Mouse (Mus musculus): Measurements from ENCODE around the gene Vgll4. TPM values are rescaled to one million over a fixed set of nuclear protein-coding genes. Genes with fewer than 3 reads are reported as not detected.

Gene Vgll4
- polyA plus RNA-seq, 1 experiment from 2014 or later, result 14.7 TPM

GRCm38 (mm10) chr6:114833058-114833685, 136.6 kb downstream of the Vgll4 start:
- Histone ChIP-seq H3K27me3 (ENCODE audit: insufficient read depth, low read length) (no peaks in the 10 kb centered on the region), H3K27ac (ENCODE audit: low read depth) (no peak overlapping the region), H3K9me3 (ENCODE audit: low read length) (no peaks in the 10 kb centered on the region), H3K4me3 (ENCODE audit: low read depth, low read length) (no peak overlapping the region), H3K4me1 (ENCODE audit: insufficient read depth) (peaks cover 18% of the 10 kb centered on the region), H3K9ac (replicated peaks) (no peak overlapping the region), H3K4me2 (ENCODE audit: low read depth, low read length) (no peak overlapping the region), H3K36me3 (replicated peaks; ENCODE audit: insufficient read depth, low read length) (no peaks in the 10 kb centered on the region)
- DNase-seq (no peak), ATAC-seq (no peak)
- TF ChIP-seq EP300 (IDR thresholded peaks at IDR 0.05; ENCODE audit: low read depth), result no peak
- TF ChIP-seq CTCF (IDR thresholded peaks at IDR 0.05; ENCODE audit: low read depth), result no peak
- 70% methylated on average over 9 of the region's 9 CpGs for WGBS (ENCODE audit: insufficient replicate concordance)

- Histone ChIP-seq H3K9ac (replicated peaks) (no peak overlapping the region), H3K9me3 (ENCODE audit: low read length) (no peaks in the 10 kb centered on the region), H3K36me3 (replicated peaks; ENCODE audit: insufficient read depth, low read length) (no peaks in the 10 kb centered on the region), H3K27me3 (ENCODE audit: insufficient read depth, low read length) (no peaks in the 10 kb centered on the region), H3K4me1 (ENCODE audit: insufficient read depth) (peaks cover 18% of the 10 kb centered on the region), H3K4me3 (ENCODE audit: low read depth, low read length) (no peak overlapping the region), H3K27ac (ENCODE audit: low read depth) (no peak overlapping the region), H3K4me2 (ENCODE audit: low read depth, low read length) (no peak overlapping the region)
- no peak for ATAC-seq
- TF ChIP-seq EP300 (IDR thresholded peaks at IDR 0.05; ENCODE audit: low read depth), result no peak
- TF ChIP-seq CTCF (IDR thresholded peaks at IDR 0.05; ENCODE audit: low read depth), result no peak
- DNase-seq, result no peak
- WGBS (ENCODE audit: insufficient replicate concordance), result 57% methylated on average over 3 of the region's 3 CpGs
Measured at GRCm38 (mm10) chr6:114831807-114832206, 138.0 kb downstream of the Vgll4 start.

GRCm38 (mm10) chr6:114829660-114830438, 139.9 kb downstream of the Vgll4 start:
- 81% methylated on average over 9 of the region's 9 CpGs for WGBS (ENCODE audit: insufficient replicate concordance)
- Histone ChIP-seq H3K27me3 (ENCODE audit: insufficient read depth, low read length) (no peaks in the 10 kb centered on the region), H3K27ac (ENCODE audit: low read depth) (no peak overlapping the region), H3K9ac (replicated peaks) (no peak overlapping the region), H3K9me3 (ENCODE audit: low read length) (no peaks in the 10 kb centered on the region), H3K4me3 (ENCODE audit: low read depth, low read length) (no peak overlapping the region), H3K36me3 (replicated peaks; ENCODE audit: insufficient read depth, low read length) (no peaks in the 10 kb centered on the region), H3K4me1 (ENCODE audit: insufficient read depth) (peaks cover 16% of the 10 kb centered on the region), H3K4me2 (ENCODE audit: low read depth, low read length) (no peak overlapping the region)
- TF ChIP-seq EP300 (IDR thresholded peaks at IDR 0.05; ENCODE audit: low read depth) (no peak), CTCF (IDR thresholded peaks at IDR 0.05; ENCODE audit: low read depth) (no peak)
- no peak for ATAC-seq
- DNase-seq, result no peak

- no peak for TF ChIP-seq EP300 (IDR thresholded peaks at IDR 0.05; ENCODE audit: low read depth)
- TF ChIP-seq CTCF (IDR thresholded peaks at IDR 0.05; ENCODE audit: low read depth), result no peak
- H3K9ac ChIP-seq (replicated peaks), result no peak overlapping the region
- H3K27ac ChIP-seq (ENCODE audit: low read depth), result no peak overlapping the region
- 65% methylated on average over 2 of the region's 2 CpGs for WGBS (ENCODE audit: insufficient replicate concordance)
- no peak overlapping the region for H3K4me3 ChIP-seq (ENCODE audit: low read depth, low read length)
- no peaks in the 10 kb centered on the region for H3K36me3 ChIP-seq (replicated peaks; ENCODE audit: insufficient read depth, low read length)
- DNase-seq (no peak), ATAC-seq (no peak)
- 0 out of 2 replicates have a peak, but pooled peaks cover 3% of the 10 kb centered on the region for H3K4me1 ChIP-seq (ENCODE audit: insufficient read depth)
- no peak overlapping the region for H3K4me2 ChIP-seq (ENCODE audit: low read depth, low read length)
- no peaks in the 10 kb centered on the region for H3K9me3 ChIP-seq (ENCODE audit: low read length)
- H3K27me3 ChIP-seq (ENCODE audit: insufficient read depth, low read length), result no peaks in the 10 kb centered on the region
Measured at GRCm38 (mm10) chr6:114826889-114827288, 142.9 kb downstream of the Vgll4 start.

GRCm38 (mm10) chr6:114821646-114822045, 148.1 kb downstream of the Vgll4 start:
- Histone ChIP-seq H3K36me3 (replicated peaks; ENCODE audit: insufficient read depth, low read length) (no peaks in the 10 kb centered on the region), H3K4me1 (ENCODE audit: insufficient read depth) (no peaks in the 10 kb centered on the region), H3K4me3 (ENCODE audit: low read depth, low read length) (no peak overlapping the region), H3K4me2 (ENCODE audit: low read depth, low read length) (no peak overlapping the region), H3K9ac (replicated peaks) (no peak overlapping the region), H3K27ac (ENCODE audit: low read depth) (no peak overlapping the region), H3K27me3 (ENCODE audit: insufficient read depth, low read length) (no peaks in the 10 kb centered on the region), H3K9me3 (ENCODE audit: low read length) (no peaks in the 10 kb centered on the region)
- TF ChIP-seq CTCF (IDR thresholded peaks at IDR 0.05; ENCODE audit: low read depth) (no peak), EP300 (IDR thresholded peaks at IDR 0.05; ENCODE audit: low read depth) (no peak)
- 80% methylated on average over 7 of the region's 7 CpGs for WGBS (ENCODE audit: insufficient replicate concordance)
- ATAC-seq (no peak), DNase-seq (no peak)

- no peak for ATAC-seq
- no peak for DNase-seq
Measured at GRCm38 (mm10) chr6:114819971-114820481, 149.8 kb downstream of the Vgll4 start.

More at GRCm38 (mm10) chr6:114819971-114820481, 149.8 kb downstream of the Vgll4 start:
- 53% methylated on average over 9 of the region's 9 CpGs for WGBS (ENCODE audit: insufficient replicate concordance)
- Histone ChIP-seq H3K9me3 (ENCODE audit: low read length) (no peaks in the 10 kb centered on the region), H3K27me3 (ENCODE audit: insufficient read depth, low read length) (no peaks in the 10 kb centered on the region), H3K27ac (ENCODE audit: low read depth) (no peak overlapping the region), H3K36me3 (replicated peaks; ENCODE audit: insufficient read depth, low read length) (no peaks in the 10 kb centered on the region), H3K9ac (replicated peaks) (no peak overlapping the region), H3K4me1 (ENCODE audit: insufficient read depth) (no peaks in the 10 kb centered on the region), H3K4me2 (ENCODE audit: low read depth, low read length) (no peak overlapping the region), H3K4me3 (ENCODE audit: low read depth, low read length) (no peak overlapping the region)
- TF ChIP-seq EP300 (IDR thresholded peaks at IDR 0.05; ENCODE audit: low read depth) (no peak), CTCF (IDR thresholded peaks at IDR 0.05; ENCODE audit: low read depth) (no peak)
